Mouse (Mus musculus) spleen, adult 2 months (tissue): ENCODE results near the gene Pacs2. TPM values are rescaled to one million over a fixed set of nuclear protein-coding genes. Genes with fewer than 3 reads are reported as not detected.

Source experiments
- DNase-seq, 2 experiments: peaks; one replicate each; pipeline versions ENCODE4 v3.0.0 to v3.0.0-alpha.2; 2012 to 2021; ENCODE audit warnings: low spot score in 2 of 2, low read depth in 1 of 2
- H3K27ac ChIP-seq: fragments of 200-500 bp; 2 replicates; pipeline ENCODE4 v1.5.1; 2012; ENCODE audit warnings: low read length, inconsistent platforms; ENCODE audit not compliant: insufficient read depth
- H3K27me3 ChIP-seq: fragments of 200-500 bp; 2 replicates; pipeline ENCODE4 v1.6.1; 2012; ENCODE audit warnings: mild to moderate bottlenecking, moderate library complexity, low read length, inconsistent platforms; ENCODE audit not compliant: control insufficient read depth, insufficient read depth
- H3K36me3 ChIP-seq: fragments of 200-500 bp; 2 replicates; pipeline ENCODE4 v1.6.1; 2012; ENCODE audit warnings: mild to moderate bottlenecking, low read length, inconsistent platforms; ENCODE audit not compliant: control insufficient read depth, insufficient read depth
- H3K4me1 ChIP-seq: fragments of 200-500 bp; 2 replicates; pipeline ENCODE4 v1.6.1; 2011; ENCODE audit warnings: inconsistent platforms; ENCODE audit not compliant: control insufficient read depth, insufficient read depth, insufficient read length
- H3K4me3 ChIP-seq: fragments of 200-500 bp; 2 replicates; pipeline ENCODE4 v1.5.1; 2011; ENCODE audit warnings: mild to moderate bottlenecking, inconsistent platforms; ENCODE audit not compliant: insufficient read depth, insufficient read length; ENCODE audit errors: extremely low read depth
- CTCF ChIP-seq: fragments of 200-500 bp; IDR thresholded peaks from 2 replicates; pipeline ENCODE4 v1.5.1; 2011; ENCODE audit warnings: mild to moderate bottlenecking, inconsistent platforms; ENCODE audit not compliant: insufficient read depth, insufficient read length, insufficient replicate concordance; ENCODE audit errors: extremely low read depth
- POLR2A ChIP-seq: fragments of 200-500 bp; IDR thresholded peaks from 2 replicates; pipeline ENCODE4 v1.6.1; 2011; ENCODE audit warnings: low read depth, low read length, inconsistent platforms
- WGBS: fragments of 180-500 bp; shearing (Covaris S2); methylation state at CpG from one replicate; pipeline ENCODE4 v1.1.7; 2018; 5-methylcytosine and 5-hydroxymethylcytosine counted together
- polyA plus RNA-seq: library from polyadenylated mRNA; depleted of rRNA; stranded (reverse); fragments of >200 nt; gene quantifications from 2 replicates; pipeline ENCODE4 v1.2.3, GENCODE M21; 2012

Pacs2 gene
- polyA plus RNA-seq, 1 experiment = 29.1 TPM

DNA sequence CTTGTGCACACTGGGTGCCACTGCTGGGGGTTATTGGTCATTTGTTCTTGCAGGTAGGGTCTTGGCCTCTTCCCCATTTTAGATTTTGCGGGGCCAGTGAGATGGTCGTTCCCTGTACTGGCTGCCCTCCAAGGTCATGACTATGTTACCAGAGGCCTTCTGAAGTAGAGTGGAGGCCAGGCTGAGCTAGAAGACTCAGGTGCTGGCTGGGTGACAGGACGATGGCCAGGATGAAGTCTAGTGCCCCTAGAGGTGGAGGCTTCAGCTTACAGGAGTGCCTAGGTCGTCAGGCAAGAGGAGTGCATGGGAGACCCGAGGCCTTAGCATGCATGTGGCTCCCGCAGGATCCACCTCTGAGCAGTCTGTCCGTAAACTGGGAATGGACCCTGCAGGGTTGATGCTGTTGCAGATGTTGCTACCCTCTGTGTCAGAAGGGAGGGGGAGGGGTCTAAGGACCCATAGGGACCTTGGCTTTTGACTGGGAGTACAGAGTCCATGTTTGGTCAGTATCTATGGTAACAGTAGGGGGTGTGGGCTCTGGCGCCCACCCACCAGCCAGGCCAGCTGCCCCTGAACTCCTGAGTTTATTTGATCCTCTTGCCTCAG lies 89.6 kb downstream of the Pacs2 start:
- Histone ChIP-seq H3K4me1 (peaks cover 8% of the 10 kb centered on the region; the same call in 1 of the 2 replicates), H3K27me3 (no peaks in the 10 kb centered on the region), H3K4me3 (no peak overlapping the region), H3K36me3 (no peaks in the 10 kb centered on the region), H3K27ac (no peak overlapping the region)
- WGBS = 74% methylated on average over 8 of the region's 8 CpGs
- TF ChIP-seq CTCF = peak; percentile 25; the same call in 1 of the 2 replicates
- TF ChIP-seq POLR2A = no peak
- peak in 1 of 2 experiments; percentile 14 for DNase-seq

DNA sequence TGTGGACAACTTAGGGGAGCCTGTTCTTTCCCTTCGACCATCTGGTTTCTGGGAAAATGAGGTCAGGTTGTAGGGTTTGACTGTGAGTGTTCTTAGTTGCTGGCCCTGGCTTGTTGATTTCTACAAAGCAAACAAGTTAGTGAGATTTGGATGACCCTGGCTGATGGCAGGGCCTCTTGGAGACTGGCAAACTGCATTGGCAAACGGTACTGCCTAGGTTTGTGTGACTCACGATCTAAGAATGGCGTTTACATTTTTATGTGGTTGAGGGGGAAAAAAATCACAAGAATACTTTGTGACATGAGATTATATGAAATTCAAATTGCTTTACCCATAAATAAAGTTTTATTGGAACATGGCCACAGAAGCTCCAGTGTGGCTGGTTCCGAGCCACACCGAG lies 92.1 kb downstream of the Pacs2 start:
- H3K36me3 ChIP-seq = no peaks in the 10 kb centered on the region

DNA sequence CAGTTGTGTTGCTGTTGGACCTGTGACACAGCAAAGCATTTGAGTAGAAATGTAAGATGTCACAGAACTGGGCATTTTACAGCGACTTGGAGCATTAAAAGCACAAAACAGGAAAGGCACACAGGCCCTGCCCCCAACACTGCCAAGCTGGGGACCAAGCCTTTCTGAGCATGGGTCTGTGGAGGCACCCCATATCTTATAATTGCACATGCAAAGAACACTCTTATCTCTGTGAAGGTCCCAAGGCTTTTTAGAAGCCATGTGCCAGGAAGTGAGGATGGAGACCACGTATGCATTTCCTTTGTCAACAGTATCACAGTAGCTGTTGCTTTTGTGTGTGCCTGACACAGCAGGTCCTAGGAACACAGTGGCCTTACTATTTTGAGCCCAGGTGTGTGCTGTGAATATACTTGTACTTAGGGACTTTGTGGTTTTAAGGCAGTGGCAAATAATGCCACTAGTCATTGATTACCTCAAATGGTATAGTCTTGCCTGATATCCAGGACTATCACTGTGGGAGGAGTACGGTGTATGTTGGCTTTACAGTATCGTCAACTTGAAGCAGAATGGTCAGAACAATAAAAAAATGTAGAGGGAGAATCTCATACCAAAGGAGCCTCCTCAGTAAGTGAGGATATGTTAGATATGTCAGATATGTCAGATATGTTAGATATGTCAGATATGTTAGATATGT lies 93.3 kb downstream of the Pacs2 start:
- no peak for TF ChIP-seq CTCF
- no peak for TF ChIP-seq POLR2A
- Histone ChIP-seq H3K27ac (no peak overlapping the region), H3K36me3 (no peaks in the 10 kb centered on the region), H3K4me3 (no peak overlapping the region), H3K4me1 (no peaks in the 10 kb centered on the region; the same call in 1 of the 2 replicates), H3K27me3 (no peaks in the 10 kb centered on the region)
- 48% methylated on average over 4 of the region's 4 CpGs for WGBS
- DNase-seq = no peak

More for the DNA sequence above, 92.1 kb downstream of the Pacs2 start:
- 96% methylated on average over 6 of the region's 6 CpGs for WGBS
- no peak for DNase-seq
- no peak for TF ChIP-seq POLR2A
- no peak for TF ChIP-seq CTCF
- no peak overlapping the region for H3K4me3 ChIP-seq
- no peaks in the 10 kb centered on the region for H3K27me3 ChIP-seq
- no peaks in the 10 kb centered on the region; the same call in 1 of the 2 replicates for H3K4me1 ChIP-seq
- no peak overlapping the region for H3K27ac ChIP-seq

DNA sequence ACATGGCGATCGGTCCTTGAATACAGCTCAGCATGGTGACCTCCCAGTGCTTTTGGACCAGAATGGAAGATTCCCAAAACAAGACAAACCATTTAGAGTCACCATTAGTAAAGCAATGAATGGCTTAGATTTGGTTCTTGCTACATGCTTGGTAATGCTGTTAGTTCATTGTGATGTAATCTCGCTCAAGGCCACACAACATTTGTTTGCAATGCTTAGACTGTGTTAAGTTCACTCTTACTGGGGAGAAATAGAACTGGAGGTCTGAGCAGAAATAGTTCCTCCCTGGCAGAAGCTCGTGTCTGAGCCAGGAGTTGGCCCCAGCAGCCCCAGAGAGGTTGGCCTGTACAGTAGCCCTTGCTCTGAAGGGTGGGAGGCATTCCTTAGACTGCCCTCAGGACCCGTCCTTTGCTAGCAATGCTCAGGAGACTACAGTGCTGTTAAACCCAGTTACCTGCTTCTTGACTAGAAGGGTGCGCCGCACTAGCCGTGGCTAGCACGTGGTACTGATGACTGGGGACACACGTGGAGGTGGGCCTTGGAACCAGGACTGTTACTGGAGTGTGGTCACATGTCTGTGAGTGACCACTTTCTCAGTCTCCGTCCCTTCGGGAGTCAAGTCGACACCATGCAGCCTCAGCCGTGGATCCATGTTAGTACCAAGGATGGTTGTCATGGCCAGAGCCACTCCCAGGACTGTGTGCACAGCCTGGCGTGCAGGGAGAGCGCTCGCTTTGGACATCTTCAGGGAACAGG lies 94.4 kb downstream of the Pacs2 start:
- no peak overlapping the region for H3K4me3 ChIP-seq
- DNase-seq = no peak

DNA sequence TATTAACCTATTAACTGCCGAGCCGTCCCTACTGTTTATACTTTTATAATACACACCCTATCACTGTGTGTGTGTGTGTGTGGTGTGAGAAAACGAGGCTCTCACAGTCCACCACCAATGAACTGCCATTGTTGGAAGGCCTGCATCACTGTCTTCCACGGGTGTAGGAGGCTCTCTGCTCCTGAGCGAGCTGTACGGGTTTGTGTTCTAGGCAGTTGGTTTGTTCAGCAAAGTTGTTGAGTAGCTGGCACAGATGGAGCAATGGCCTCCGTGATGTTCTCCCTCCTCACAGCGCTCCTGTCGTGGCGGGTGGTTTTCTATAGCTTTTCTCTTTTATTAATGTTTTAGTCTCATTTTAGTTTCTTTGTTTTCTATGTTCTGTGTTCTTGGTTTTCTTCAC lies 95.5 kb downstream of the Pacs2 start:
- Histone ChIP-seq H3K4me1 (no peaks in the 10 kb centered on the region; the same call in 1 of the 2 replicates), H3K27ac (no peak overlapping the region), H3K27me3 (no peaks in the 10 kb centered on the region), H3K4me3 (no peak overlapping the region), H3K36me3 (peaks cover 6% of the 10 kb centered on the region; the same call in 1 of the 2 replicates)
- no peak for TF ChIP-seq POLR2A
- TF ChIP-seq CTCF = no peak
- WGBS = 89% methylated on average over 10 of the region's 10 CpGs
- DNase-seq = no peak

More for the DNA sequence above, 94.4 kb downstream of the Pacs2 start:
- no peak overlapping the region for H3K27ac ChIP-seq
- H3K27me3 ChIP-seq = no peaks in the 10 kb centered on the region
- H3K4me1 ChIP-seq = no peaks in the 10 kb centered on the region; the same call in 1 of the 2 replicates
- WGBS = 93% methylated on average over 17 of the region's 17 CpGs
- TF ChIP-seq CTCF = no peak
- TF ChIP-seq POLR2A = no peak
- H3K36me3 ChIP-seq = peaks cover 3% of the 10 kb centered on the region; the same call in 1 of the 2 replicates

DNA sequence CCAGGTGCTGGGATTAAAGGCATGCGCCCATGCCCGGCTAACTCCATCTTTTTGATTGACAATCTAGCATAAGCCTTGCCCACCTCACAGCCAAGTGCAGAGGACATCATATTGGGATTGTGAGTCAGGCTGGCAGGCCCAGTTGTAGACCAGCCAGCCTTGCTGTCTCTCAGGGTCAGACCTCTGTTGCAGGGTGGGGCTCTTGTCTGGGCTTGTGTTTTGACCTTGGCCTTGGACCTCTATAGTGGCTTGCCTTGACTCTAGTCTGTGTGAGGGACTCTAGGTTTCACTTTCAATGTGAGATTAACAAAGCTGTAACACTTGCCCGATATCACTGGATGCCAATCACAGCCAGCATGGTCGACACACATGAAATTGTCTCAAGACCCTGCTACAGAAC lies 99.8 kb downstream of the Pacs2 start:
- Histone ChIP-seq H3K4me3 (no peak overlapping the region), H3K27ac (no peak overlapping the region), H3K27me3 (no peaks in the 10 kb centered on the region), H3K36me3 (peaks cover 14% of the 10 kb centered on the region), H3K4me1 (no peaks in the 10 kb centered on the region)
- no peak for DNase-seq
- TF ChIP-seq CTCF (no peak), POLR2A (no peak)
- 84% methylated on average over 4 of the region's 4 CpGs for WGBS
